Mouse (Mus musculus) small intestine, adult 2 months (tissue): ENCODE measurements at regions not wholly inside any gene's neighbourhood (a gene's known extent, or its start where the extent isn't known, plus 50 kb on each side); places are given as distances from the start of the nearest gene placed in this dataset.

Experiments
- H3K27ac ChIP-seq: fragments of 200-500 bp; 2 replicates; pipeline ENCODE4 v1.5.1; 2012; ENCODE audit warnings: low read depth, low read length, control low read depth, inconsistent platforms; ENCODE audit not compliant: insufficient read depth
- H3K27me3 ChIP-seq: fragments of 200-500 bp; 2 replicates; pipeline ENCODE4 v1.6.1; 2012; ENCODE audit warnings: mild to moderate bottlenecking, moderate library complexity, low read length, inconsistent platforms; ENCODE audit not compliant: control insufficient read depth, insufficient read depth
- H3K36me3 ChIP-seq: fragments of 200-500 bp; 2 replicates; pipeline ENCODE4 v1.6.1; 2012; ENCODE audit warnings: mild to moderate bottlenecking, low read length, control low read depth, inconsistent platforms; ENCODE audit not compliant: control insufficient read depth, insufficient read depth
- H3K4me1 ChIP-seq: fragments of 200-500 bp; 2 replicates; pipeline ENCODE4 v1.6.1; 2012; ENCODE audit warnings: low read length, inconsistent platforms, mixed read lengths; ENCODE audit not compliant: control insufficient read depth, insufficient read depth, insufficient read length
- H3K4me3 ChIP-seq: fragments of 200-500 bp; 2 replicates; pipeline ENCODE4 v1.5.1; 2012; ENCODE audit warnings: low read depth, mild to moderate bottlenecking, control low read depth, inconsistent platforms, low read length, moderate library complexity
- CTCF ChIP-seq: fragments of 200-500 bp; IDR thresholded peaks from 2 replicates; pipeline ENCODE4 v1.5.1; 2012; ENCODE audit warnings: low read depth, mild to moderate bottlenecking, control low read depth, inconsistent platforms, low read length, moderate library complexity, mixed read lengths; ENCODE audit not compliant: insufficient replicate concordance, insufficient read length; ENCODE audit errors: extremely low read depth
- POLR2A ChIP-seq: fragments of 200-500 bp; IDR thresholded peaks from 2 replicates; pipeline ENCODE4 v1.6.1; 2012; ENCODE audit warnings: low read depth, mild to moderate bottlenecking, control low read depth, inconsistent platforms, low read length, moderate library complexity
- WGBS: fragments of 180-500 bp; shearing (Covaris S2); methylation state at CpG from one replicate; pipeline ENCODE4 v1.1.7; 2018; 5-methylcytosine and 5-hydroxymethylcytosine counted together

GRCm38 (mm10) chr15:60141554-60142070 is 125.2 kb upstream of the 4933412E24Rik start:
- no peak overlapping the region for H3K4me3 ChIP-seq
- no peaks in the 10 kb centered on the region for H3K27me3 ChIP-seq
- H3K4me1 ChIP-seq: no peaks in the 10 kb centered on the region
- no peak overlapping the region for H3K27ac ChIP-seq
- H3K36me3 ChIP-seq: no peaks in the 10 kb centered on the region
- WGBS: 59% methylated on average over 6 of the region's 6 CpGs
- TF ChIP-seq CTCF (no peak), POLR2A (no peak)

GRCm38 (mm10) chr15:60136671-60137070 is 120.3 kb upstream of the 4933412E24Rik start:
- no peaks in the 10 kb centered on the region for H3K27me3 ChIP-seq
- H3K36me3 ChIP-seq: no peaks in the 10 kb centered on the region
- no peaks in the 10 kb centered on the region for H3K4me1 ChIP-seq
- WGBS: 23% methylated on average over 2 of the region's 2 CpGs
- no peak overlapping the region for H3K4me3 ChIP-seq
- TF ChIP-seq CTCF: no peak
- TF ChIP-seq POLR2A: no peak
- no peak overlapping the region for H3K27ac ChIP-seq

GRCm38 (mm10) chr15:60134515-60134914 is 118.1 kb upstream of the 4933412E24Rik start:
- Histone ChIP-seq H3K4me3 (no peak overlapping the region), H3K4me1 (no peaks in the 10 kb centered on the region), H3K27me3 (no peaks in the 10 kb centered on the region), H3K27ac (no peak overlapping the region), H3K36me3 (no peaks in the 10 kb centered on the region)
- WGBS: 31% methylated on average over 1 of the region's 1 CpGs
- no peak for TF ChIP-seq CTCF

- Histone ChIP-seq H3K4me1 (no peaks in the 10 kb centered on the region), H3K36me3 (no peaks in the 10 kb centered on the region), H3K27ac (no peak overlapping the region), H3K27me3 (no peaks in the 10 kb centered on the region), H3K4me3 (no peak overlapping the region)
- TF ChIP-seq POLR2A (no peak), CTCF (no peak)
- WGBS: 81% methylated on average over 3 of the region's 3 CpGs
Observed at GRCm38 (mm10) chr15:60132701-60133100, 116.3 kb upstream of the 4933412E24Rik start.

- 50% methylated on average over 3 of the region's 3 CpGs for WGBS
- no peaks in the 10 kb centered on the region for H3K36me3 ChIP-seq
- H3K4me1 ChIP-seq: no peaks in the 10 kb centered on the region
- TF ChIP-seq CTCF (no peak), POLR2A (no peak)
- no peaks in the 10 kb centered on the region for H3K27me3 ChIP-seq
- H3K27ac ChIP-seq: no peak overlapping the region
- no peak overlapping the region for H3K4me3 ChIP-seq
Observed at GRCm38 (mm10) chr15:60124461-60124860, 108.0 kb upstream of the 4933412E24Rik start.

- Histone ChIP-seq H3K4me1 (no peaks in the 10 kb centered on the region), H3K4me3 (no peak overlapping the region), H3K36me3 (no peaks in the 10 kb centered on the region), H3K27me3 (no peaks in the 10 kb centered on the region), H3K27ac (no peak overlapping the region)
- 78% methylated on average over 1 of the region's 1 CpGs for WGBS
- TF ChIP-seq CTCF (no peak), POLR2A (no peak)
Observed at GRCm38 (mm10) chr15:60119926-60120325, 103.5 kb upstream of the 4933412E24Rik start.

GRCm38 (mm10) chr15:60111885-60112284 is 95.5 kb upstream of the 4933412E24Rik start:
- WGBS: 65% methylated on average over 3 of the region's 3 CpGs
- H3K36me3 ChIP-seq: no peaks in the 10 kb centered on the region
- H3K27me3 ChIP-seq: no peaks in the 10 kb centered on the region
- H3K4me1 ChIP-seq: no peaks in the 10 kb centered on the region
- no peak overlapping the region for H3K4me3 ChIP-seq
- no peak overlapping the region for H3K27ac ChIP-seq
- TF ChIP-seq CTCF (no peak), POLR2A (no peak)

- no peak overlapping the region for H3K27ac ChIP-seq
- WGBS: 77% methylated on average over 4 of the region's 4 CpGs
Observed at GRCm38 (mm10) chr15:60111046-60111445, 94.6 kb upstream of the 4933412E24Rik start.

More at GRCm38 (mm10) chr15:60111046-60111445, 94.6 kb upstream of the 4933412E24Rik start:
- TF ChIP-seq POLR2A: no peak
- TF ChIP-seq CTCF: no peak
- Histone ChIP-seq H3K4me3 (no peak overlapping the region), H3K4me1 (no peaks in the 10 kb centered on the region), H3K36me3 (no peaks in the 10 kb centered on the region), H3K27me3 (no peaks in the 10 kb centered on the region)
